Mouse (Mus musculus) duodenum, adult 2 months (tissue): ENCODE data around the gene Olfr830. TPM values are rescaled to one million over a fixed set of nuclear protein-coding genes. Genes with fewer than 3 reads are reported as not detected.

Source experiments
- polyA plus RNA-seq: library from polyadenylated mRNA; depleted of rRNA; stranded (reverse); fragments of >200 nt; gene quantifications from 2 replicates; pipeline ENCODE4 v1.2.3, GENCODE M21; 2012; ENCODE audit warnings: low replicate concordance; rRNA removed

Olfr830 gene
- polyA plus RNA-seq, result not detected in 2 replicates

DNA sequence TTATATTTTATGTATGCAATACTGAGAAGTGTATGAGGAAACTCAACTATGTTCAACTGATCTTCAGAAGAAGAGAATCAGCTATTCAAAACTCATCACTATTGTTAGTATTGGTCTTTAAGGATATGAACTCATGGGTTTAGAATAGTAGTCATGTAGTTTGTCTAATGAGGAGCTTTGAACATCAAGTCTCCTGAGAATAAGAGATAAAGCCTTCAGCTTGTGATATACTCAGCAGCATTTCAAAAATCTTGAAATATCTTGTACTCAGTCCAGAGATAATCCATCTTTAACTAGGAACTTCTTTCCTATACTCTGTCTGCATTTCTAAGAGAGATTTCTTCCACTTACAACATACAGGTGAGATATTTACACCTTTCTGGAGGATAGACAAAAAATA lies at the start of gene Olfr830:
Gene Olfr830 (plus strand): TSS at position 301 of the 400 bp plus-strand sequence.

GRCm38 (mm10) chr9:18854633-18855032 lies 19.9 kb upstream of the Olfr830 start, which contains the start of gene Olfr829:
Gene Olfr829 (plus strand): TSS chr9:18854933.

Other genes starting within 250 kb of the Olfr830 start
- gene Muc16, start 200.2 kb upstream of the Olfr830 start, polyA plus RNA-seq, result 0.07 and 0.08 TPM in 2 replicates
- not detected in 2 replicates for gene Olfr24, start 110.7 kb upstream of the Olfr830 start, polyA plus RNA-seq
- gene Olfr828, start 55.2 kb upstream of the Olfr830 start, polyA plus RNA-seq, result not detected in 2 replicates
- not detected in 2 replicates for gene Olfr829, start 19.8 kb upstream of the Olfr830 start, polyA plus RNA-seq
- gene Olfr832, start 62.4 kb downstream of the Olfr830 start, polyA plus RNA-seq, result not detected in 2 replicates
- gene Olfr834, start 113.3 kb downstream of the Olfr830 start, polyA plus RNA-seq, result not detected in 2 replicates
- gene Olfr835, start 158.0 kb downstream of the Olfr830 start, polyA plus RNA-seq, result not detected in 2 replicates
- gene Olfr836, start 245.7 kb downstream of the Olfr830 start, polyA plus RNA-seq, result not detected in 2 replicates